ENCODE assay signal across 9 mouse cellular contexts in genomic region chr1:179709390-179709789, GRCm38 (mm10). TPM values are rescaled to one million over a fixed set of nuclear protein-coding genes. Genes with fewer than 3 reads are reported as not detected.
DNase-seq lines count a peak whose midpoint lies in the region; ATAC-seq and TF ChIP-seq lines count a peak whose summit lies in the region.
"Had no signal": no experiment of that assay in that cellular context is flagged by ENCODE, and none has a peak within 500 bp of the region (broad histone marks: within the 10 kb centered on the region; RNA-seq: fewer than 3 reads in every experiment).

No protein-coding gene starts in this region.

- TF ChIP-seq CTCF in lung, postnatal 0 days (IDR thresholded peaks at IDR 0.05): no peak

- no peaks in the 10 kb centered on the region for H3K4me1 ChIP-seq in embryonic facial prominence, embryonic 14.5 days (ENCODE audit: control insufficient read depth, insufficient read depth, low read length)
- H3K4me1 ChIP-seq in embryonic facial prominence, embryonic 10.5 days: peaks cover 4% of the 10 kb centered on the region
- no peaks in the 10 kb centered on the region for H3K4me1 ChIP-seq in lung, postnatal 0 days (ENCODE audit: insufficient read depth, low read depth, low read length)
- H3K4me1 ChIP-seq: limb, embryonic 12.5 days had no signal

- no peak overlapping the region for H3K4me2 ChIP-seq in embryonic facial prominence, embryonic 14.5 days (ENCODE audit: low read depth, low read length)
- H3K4me2 ChIP-seq in lung, postnatal 0 days (replicated peaks; ENCODE audit: low read depth, low read length): no peak overlapping the region
- H3K4me2 ChIP-seq: limb, embryonic 12.5 days had no signal

- DNase-seq in embryonic facial prominence, embryonic 14.5 days (ENCODE audit: low spot score): peak; percentile 42
- DNase-seq in embryonic facial prominence, embryonic 10.5 days (ENCODE audit: low spot score): no peak
- peak; percentile 9 for DNase-seq in heart, postnatal 25 days (ENCODE audit: low spot score)
- DNase-seq in lung, postnatal 0 days (ENCODE audit: low spot score): peak; percentile 67
- DNase-seq in embryo, embryonic 10 days (ENCODE audit: low spot score): no peak
- DNase-seq in testis, postnatal 10 days (ENCODE audit: low spot score): no peak
- no peak for DNase-seq in adrenal gland, postnatal 25 days

- TF ChIP-seq EP300 in lung, postnatal 0 days (IDR thresholded peaks at IDR 0.05): no peak

- WGBS in embryonic facial prominence, embryonic 14.5 days: 78% methylated on average over 6 of the region's 6 CpGs
- 93% methylated on average over 6 of the region's 6 CpGs for WGBS in embryonic facial prominence, embryonic 10.5 days
- WGBS in lung, postnatal 0 days: 56% methylated on average over 6 of the region's 6 CpGs

- no peak overlapping the region for H3K27ac ChIP-seq in embryonic facial prominence, embryonic 14.5 days (replicated peaks; ENCODE audit: low read depth, low read length)
- H3K27ac ChIP-seq in embryonic facial prominence, embryonic 10.5 days (replicated peaks): no peak overlapping the region
- no peak overlapping the region for H3K27ac ChIP-seq in lung, postnatal 0 days (ENCODE audit: low read length)
- H3K27ac ChIP-seq: limb, embryonic 12.5 days had no signal

- H3K4me3 ChIP-seq in embryonic facial prominence, embryonic 14.5 days (ENCODE audit: low read depth, low read length): no peak overlapping the region
- no peak overlapping the region for H3K4me3 ChIP-seq in embryonic facial prominence, embryonic 10.5 days
- H3K4me3 ChIP-seq in lung, postnatal 0 days (ENCODE audit: low read depth, low read length): no peak overlapping the region
- H3K4me3 ChIP-seq: limb, embryonic 12.5 days had no signal

- H3K9ac ChIP-seq in embryonic facial prominence, embryonic 14.5 days (ENCODE audit: low read depth, low read length): no peak overlapping the region
- H3K9ac ChIP-seq in lung, postnatal 0 days (replicated peaks; ENCODE audit: low read depth): no peak overlapping the region
- H3K9ac ChIP-seq: limb, embryonic 12.5 days had no signal

- no peaks in the 10 kb centered on the region for H3K36me3 ChIP-seq in embryonic facial prominence, embryonic 14.5 days (ENCODE audit: control insufficient read depth, insufficient read depth, low read length)
- H3K36me3 ChIP-seq in embryonic facial prominence, embryonic 10.5 days (replicated peaks): no peaks in the 10 kb centered on the region
- no peaks in the 10 kb centered on the region for H3K36me3 ChIP-seq in lung, postnatal 0 days (ENCODE audit: insufficient read depth, low read length)
- H3K36me3 ChIP-seq: limb, embryonic 12.5 days had no signal

- no peaks in the 10 kb centered on the region for H3K9me3 ChIP-seq in embryonic facial prominence, embryonic 14.5 days (ENCODE audit: control insufficient read depth, low read length)
- H3K9me3 ChIP-seq in embryonic facial prominence, embryonic 10.5 days: no peaks in the 10 kb centered on the region
- no peaks in the 10 kb centered on the region for H3K9me3 ChIP-seq in lung, postnatal 0 days (ENCODE audit: low read length)
- H3K9me3 ChIP-seq: limb, embryonic 12.5 days had no signal

- no peaks in the 10 kb centered on the region for H3K27me3 ChIP-seq in embryonic facial prominence, embryonic 14.5 days (replicated peaks; ENCODE audit: control insufficient read depth, insufficient read depth, low read length)
- H3K27me3 ChIP-seq in embryonic facial prominence, embryonic 10.5 days (replicated peaks; ENCODE audit: low read depth, poor library complexity, severe bottlenecking): no peaks in the 10 kb centered on the region
- H3K27me3 ChIP-seq in lung, postnatal 0 days (replicated peaks; ENCODE audit: insufficient read depth, low read length): no peaks in the 10 kb centered on the region
- H3K27me3 ChIP-seq: limb, embryonic 12.5 days had no signal

- intact Hi-C loops in heart, postnatal 25 days (cut with DNase I): no loop called here

- ATAC-seq in embryonic facial prominence, embryonic 14.5 days (ENCODE audit: low read depth): 0 out of 2 replicates have a peak, but pooled peaks have one; percentile 50
- peak; percentile 63; the same call in 1 of the 2 replicates for ATAC-seq in common myeloid progenitor, adult 5-6 weeks (replicated peaks; ENCODE audit: low read depth, poor library complexity, severe bottlenecking)
- ATAC-seq in lung, postnatal 0 days: peak; percentile 87

RNA-seq across cellular contexts. Expression of gene Kif28, which starts 35.7 kb away (rescaled TPM):
- polyA plus RNA-seq in embryonic facial prominence, embryonic 14.5 days (2014; fragmentation: Nextera tagmentation; extraction: Ambion mirVana): 0.12 and 0.17 TPM in 2 replicates
- polyA plus RNA-seq in embryonic facial prominence, embryonic 10.5 days (2016; fragmentation: Nextera tagmentation; extraction: Ambion mirVana): 0.06 TPM in 1 of 2 replicates, not detected in the other
- total RNA-seq in common myeloid progenitor, adult 5-6 weeks (2017): not detected in 2 replicates
- total RNA-seq in heart, postnatal 25 days (2021): under 1 TPM; 0.75 to 0.87 TPM
- not detected in 2 replicates for polyA plus RNA-seq in lung, postnatal 0 days (2015; fragmentation: Nextera tagmentation; extraction: Ambion mirVana)
- total RNA-seq in adrenal gland, postnatal 25 days (2021): not detected in 2 replicates
- polyA plus RNA-seq: limb, embryonic 12.5 days had no signal

RNA-seq across cellular contexts. Expression of gene Sccpdh, which starts 41.4 kb away (rescaled TPM):
- polyA plus RNA-seq in embryonic facial prominence, embryonic 14.5 days (2014; fragmentation: Nextera tagmentation; extraction: Ambion mirVana): 88.4 and 98.2 TPM in 2 replicates
- polyA plus RNA-seq in embryonic facial prominence, embryonic 10.5 days (2016; fragmentation: Nextera tagmentation; extraction: Ambion mirVana): 68.4 and 78.8 TPM in 2 replicates
- 29.9 and 38.1 TPM in 2 replicates for total RNA-seq in common myeloid progenitor, adult 5-6 weeks (2017)
- total RNA-seq in heart, postnatal 25 days (2021): 10 to 100 TPM; 56.1 to 61.9 TPM
- 52.8 and 54.1 TPM in 2 replicates for polyA plus RNA-seq in lung, postnatal 0 days (2015; fragmentation: Nextera tagmentation; extraction: Ambion mirVana)
- total RNA-seq in adrenal gland, postnatal 25 days (2021): 37.3 and 41.0 TPM in 2 replicates

Comparison
In these comparisons a context has a peak if more than half of its experiments do, and no peak if none do; other contexts are left out.
1. DNase-seq: peak in embryonic facial prominence, embryonic 14.5 days (single experiment), heart, postnatal 25 days (single experiment) and lung, postnatal 0 days (single experiment); none in embryonic facial prominence, embryonic 10.5 days (single experiment), embryo, embryonic 10 days (single experiment), testis, postnatal 10 days (single experiment) and adrenal gland, postnatal 25 days (single experiment).
2. Peak in every context shown above with its lines, with median percentiles within 50 percentile points of each other: ATAC-seq.